Mouse (Mus musculus) heart, postnatal 0 days (tissue): ENCODE measurements at regions not wholly inside any gene's neighbourhood (a gene's known extent, or its start where the extent isn't known, plus 50 kb on each side); places are given as distances from the start of the nearest gene placed in this dataset.

Experiments used
- CTCF ChIP-seq: IDR thresholded peaks from 2 replicates; pipeline ENCODE4 v1.5.1; 2016; ENCODE audit warnings: antibody characterized with exemption, control low read depth, low read depth
- EP300 ChIP-seq: IDR thresholded peaks from 2 replicates; pipeline ENCODE4 v1.6.1; 2016; ENCODE audit warnings: antibody characterized with exemption, low read depth

GRCm38 (mm10) chr16:93140535-93141110, 314.7 kb upstream of the Runx1 start:
- TF ChIP-seq CTCF: no peak
- TF ChIP-seq EP300: no peak
